Mouse (Mus musculus) erythroblast, embryonic 14.5 days (primary cell): ENCODE results near the gene Disp3. TPM values are rescaled to one million over a fixed set of nuclear protein-coding genes. Genes with fewer than 3 reads are reported as not detected.

Experiments
- H3K27me3 ChIP-seq: 2 replicates; pipeline ENCODE4 v1.6.1; 2012; ENCODE audit warnings: inconsistent platforms; ENCODE audit not compliant: control insufficient read depth
- H3K36me3 ChIP-seq: 2 replicates; pipeline ENCODE4 v1.6.1; 2012; ENCODE audit warnings: mild to moderate bottlenecking, inconsistent platforms; ENCODE audit not compliant: control insufficient read depth
- H3K4me1 ChIP-seq: 2 replicates; pipeline ENCODE4 v1.6.1; 2012; ENCODE audit warnings: inconsistent platforms; ENCODE audit not compliant: control insufficient read depth
- H3K4me3 ChIP-seq: replicated peaks from 2 replicates; pipeline ENCODE3; 2012; ENCODE audit warnings: moderate library complexity, mild to moderate bottlenecking, inconsistent platforms
- H3K9me3 ChIP-seq: 2 replicates; pipeline ENCODE4 v1.6.1; 2012; ENCODE audit warnings: low read length, inconsistent platforms, mixed read lengths; ENCODE audit not compliant: control insufficient read depth
- GATA1 ChIP-seq: IDR thresholded peaks from 2 replicates; pipeline ENCODE4 v1.6.1; 2012; ENCODE audit warnings: low read length, inconsistent platforms, mixed read lengths
- TAL1 ChIP-seq: IDR thresholded peaks from 3 replicates; pipeline ENCODE4 v1.6.1; 2012; ENCODE audit warnings: low read length, inconsistent platforms, mixed read lengths
- polyA plus RNA-seq: library from polyadenylated mRNA; stranded (reverse); fragments of >175 nt; gene quantifications from 2 replicates; pipeline ENCODE4 v1.2.3, GENCODE M21; 2012

Disp3 gene
- polyA plus RNA-seq: 0.01 TPM in 1 of 2 replicates, not detected in the other

GRCm38 (mm10) chr4:148287476-148288054 is at the start of gene Disp3:
Gene Disp3 (minus strand): TSS chr4:148287965.
- Histone ChIP-seq H3K4me3 (no peak within 1 kb of the TSS), H3K27me3 (peaks cover 32% of the 10 kb centered on the region), H3K36me3 (no peaks in the 10 kb centered on the region), H3K4me1 (no peaks in the 10 kb centered on the region), H3K9me3 (no peaks in the 10 kb centered on the region)
- TF ChIP-seq GATA1: no peak
- no peak for TF ChIP-seq TAL1

GRCm38 (mm10) chr4:148330269-148330668 is 42.5 kb upstream of the Disp3 start:
- TF ChIP-seq TAL1 (no peak), GATA1 (no peak)

GRCm38 (mm10) chr4:148329431-148329830 is 41.7 kb upstream of the Disp3 start:
- Histone ChIP-seq H3K4me1 (no peaks in the 10 kb centered on the region), H3K9me3 (no peaks in the 10 kb centered on the region), H3K27me3 (no peaks in the 10 kb centered on the region), H3K36me3 (no peaks in the 10 kb centered on the region), H3K4me3 (no peak overlapping the region)
- TF ChIP-seq GATA1: no peak
- TF ChIP-seq TAL1: no peak

More at GRCm38 (mm10) chr4:148330269-148330668, 42.5 kb upstream of the Disp3 start:
- Histone ChIP-seq H3K27me3 (no peaks in the 10 kb centered on the region), H3K36me3 (no peaks in the 10 kb centered on the region), H3K4me3 (no peak overlapping the region), H3K4me1 (no peaks in the 10 kb centered on the region), H3K9me3 (no peaks in the 10 kb centered on the region)

- Histone ChIP-seq H3K9me3 (no peaks in the 10 kb centered on the region), H3K36me3 (no peaks in the 10 kb centered on the region), H3K4me1 (no peaks in the 10 kb centered on the region), H3K27me3 (no peaks in the 10 kb centered on the region), H3K4me3 (no peak overlapping the region)
- TF ChIP-seq GATA1: no peak
- TF ChIP-seq TAL1: no peak
Measured at GRCm38 (mm10) chr4:148328237-148328636, 40.5 kb upstream of the Disp3 start.

GRCm38 (mm10) chr4:148327266-148327997 is 39.7 kb upstream of the Disp3 start:
- no peak overlapping the region for H3K4me3 ChIP-seq
- H3K36me3 ChIP-seq: no peaks in the 10 kb centered on the region
- no peaks in the 10 kb centered on the region for H3K27me3 ChIP-seq
- H3K9me3 ChIP-seq: no peaks in the 10 kb centered on the region
- no peaks in the 10 kb centered on the region for H3K4me1 ChIP-seq
- TF ChIP-seq GATA1: no peak
- TF ChIP-seq TAL1: no peak

GRCm38 (mm10) chr4:148326791-148327190 is 39.0 kb upstream of the Disp3 start:
- H3K9me3 ChIP-seq: no peaks in the 10 kb centered on the region
- TF ChIP-seq TAL1: no peak
- TF ChIP-seq GATA1: no peak
- no peak overlapping the region for H3K4me3 ChIP-seq
- H3K36me3 ChIP-seq: no peaks in the 10 kb centered on the region
- H3K4me1 ChIP-seq: no peaks in the 10 kb centered on the region
- H3K27me3 ChIP-seq: no peaks in the 10 kb centered on the region

GRCm38 (mm10) chr4:148325951-148326350 is 38.2 kb upstream of the Disp3 start:
- Histone ChIP-seq H3K27me3 (no peaks in the 10 kb centered on the region), H3K4me1 (no peaks in the 10 kb centered on the region), H3K36me3 (no peaks in the 10 kb centered on the region), H3K4me3 (no peak overlapping the region), H3K9me3 (no peaks in the 10 kb centered on the region)
- TF ChIP-seq TAL1 (no peak), GATA1 (no peak)

GRCm38 (mm10) chr4:148325057-148325456 is 37.3 kb upstream of the Disp3 start:
- no peak for TF ChIP-seq GATA1
- TF ChIP-seq TAL1: no peak
- Histone ChIP-seq H3K27me3 (no peaks in the 10 kb centered on the region), H3K4me1 (no peaks in the 10 kb centered on the region), H3K9me3 (no peaks in the 10 kb centered on the region), H3K36me3 (no peaks in the 10 kb centered on the region), H3K4me3 (no peak overlapping the region)

- Histone ChIP-seq H3K4me1 (no peaks in the 10 kb centered on the region), H3K36me3 (no peaks in the 10 kb centered on the region), H3K4me3 (no peak overlapping the region), H3K9me3 (no peaks in the 10 kb centered on the region), H3K27me3 (no peaks in the 10 kb centered on the region)
- no peak for TF ChIP-seq GATA1
- TF ChIP-seq TAL1: no peak
Measured at GRCm38 (mm10) chr4:148322152-148322551, 34.4 kb upstream of the Disp3 start.

- Histone ChIP-seq H3K4me3 (no peak overlapping the region), H3K4me1 (no peaks in the 10 kb centered on the region), H3K9me3 (no peaks in the 10 kb centered on the region), H3K27me3 (no peaks in the 10 kb centered on the region), H3K36me3 (no peaks in the 10 kb centered on the region)
- no peak for TF ChIP-seq TAL1
- TF ChIP-seq GATA1: no peak
Measured at GRCm38 (mm10) chr4:148319366-148319765, 31.6 kb upstream of the Disp3 start.
